In the genomic region with DNA sequence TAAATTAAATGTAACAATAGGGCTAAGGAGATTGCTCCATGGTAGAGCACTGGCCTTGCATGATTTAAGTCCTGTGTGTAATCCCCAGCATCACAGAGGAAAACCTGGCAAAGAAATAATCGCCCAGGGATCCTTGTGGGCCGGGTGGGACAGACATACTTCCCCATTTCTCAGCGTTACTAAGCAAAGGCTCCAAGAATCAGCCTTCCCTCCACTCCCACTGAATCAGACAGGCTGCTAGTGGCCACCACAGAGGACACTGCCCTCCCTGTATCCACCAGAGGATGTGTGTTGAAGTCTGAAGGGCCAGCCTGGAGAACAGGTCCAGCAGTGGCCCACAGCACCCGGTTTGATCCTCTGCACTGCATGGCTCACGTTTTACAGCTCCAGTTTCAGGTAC, we compare ENCODE assay signal across 33 mouse cellular contexts. TPM values are rescaled to one million over a fixed set of nuclear protein-coding genes. Genes with fewer than 3 reads are reported as not detected.
A peak's percentile ranks its signal among the peaks of the same experiment; 100 is the strongest.
DNase-seq lines count a peak whose midpoint lies in the region; ATAC-seq and TF ChIP-seq lines count a peak whose summit lies in the region.
"Had no signal": no experiment of that assay in that cellular context is flagged by ENCODE, and none has a peak within 500 bp of the region (broad histone marks: within the 10 kb centered on the region; RNA-seq: fewer than 3 reads in every experiment).

No protein-coding gene starts in this region.

- TF ChIP-seq POLR2A in spleen, adult 2 months (IDR thresholded peaks at IDR 0.05; ENCODE audit: low read depth, low read length): no peak

- H3K4me2 ChIP-seq in liver, postnatal 0 days (ENCODE audit: low read depth, low read length): no peak overlapping the region
- H3K4me2 ChIP-seq: embryonic facial prominence, embryonic 15.5 days; forebrain, embryonic 12.5 days; heart, embryonic 11.5 days; hindbrain, embryonic 15.5 days; lung, embryonic 15.5 days; midbrain, embryonic 15.5 days; neural tube, embryonic 12.5 days had no signal

- peaks cover 7% of the 10 kb centered on the region for H3K36me3 ChIP-seq in spleen, adult 2 months (ENCODE audit: control insufficient read depth, insufficient read depth, low read length)
- peaks cover 32% of the 10 kb centered on the region for H3K36me3 ChIP-seq in liver, postnatal 0 days (replicated peaks; ENCODE audit: insufficient read depth, low read length)
- H3K36me3 ChIP-seq in hindbrain, embryonic 10.5 days: peaks cover 63% of the 10 kb centered on the region

- no peak for DNase-seq in layer of hippocampus, adult 2 months (ENCODE audit: low spot score in 2 of 2)
- no peak for DNase-seq in layer of hippocampus, adult 11-12 months (ENCODE audit: low spot score)
- DNase-seq in spleen, adult 2 months (ENCODE audit: low read depth in 1 of 2, low spot score in 2 of 2): no peak
- no peak for DNase-seq in spleen, adult 12 weeks (ENCODE audit: low spot score)
- DNase-seq in liver, postnatal 0 days: no peak
- DNase-seq in right cerebral cortex, adult 18-20 months: no peak
- no peak for DNase-seq in hindbrain, embryonic 10.5 days (ENCODE audit: low spot score)
- DNase-seq: adrenal gland, postnatal 14 days; cerebellum, adult 18-20 months; cerebellum, postnatal 10 days; forebrain, postnatal 0 days; gastrocnemius, postnatal 14 days; heart, adult 18-20 months; heart, postnatal 36 days; kidney, adult 11 months; layer of hippocampus, postnatal 36 days; left cerebral cortex, postnatal 4 days; right cerebral cortex, postnatal 14 days; thymus, adult 18-20 months; thymus, postnatal 25 days had no signal

- H3K27ac ChIP-seq in layer of hippocampus, adult 2 months: peak overlapping the region; percentile 47; the same call in 1 of the 2 replicates
- peak overlapping the region; percentile 76 for H3K27ac ChIP-seq in spleen, adult 2 months (ENCODE audit: insufficient read depth, low read length)
- H3K27ac ChIP-seq in liver, postnatal 0 days (ENCODE audit: low read depth): peak overlapping the region; percentile 34
- no peak overlapping the region for H3K27ac ChIP-seq in hindbrain, embryonic 10.5 days
- H3K27ac ChIP-seq: embryonic facial prominence, embryonic 10.5 days; embryonic facial prominence, embryonic 15.5 days; forebrain, embryonic 12.5 days; hindbrain, embryonic 15.5 days; lung, embryonic 15.5 days; midbrain, embryonic 15.5 days; neural tube, embryonic 12.5 days had no signal

- TF ChIP-seq CTCF in layer of hippocampus, adult 2 months (conservative IDR thresholded peaks at IDR 0.05): no peak
- no peak for TF ChIP-seq CTCF in spleen, adult 2 months (IDR thresholded peaks at IDR 0.05; ENCODE audit: extremely low read depth, insufficient read depth, insufficient read length, insufficient replicate concordance)
- TF ChIP-seq CTCF in liver, postnatal 0 days (IDR thresholded peaks at IDR 0.05; ENCODE audit: low read depth): no peak

- 50% methylated on average over 5 of the region's 5 CpGs for WGBS in spleen, adult 2 months
- 62% methylated on average over 5 of the region's 5 CpGs for WGBS in liver, postnatal 0 days (ENCODE audit: insufficient replicate concordance)
- 89% methylated on average over 5 of the region's 5 CpGs for WGBS in hindbrain, embryonic 10.5 days

- TF ChIP-seq EP300 in liver, postnatal 0 days (IDR thresholded peaks at IDR 0.05; ENCODE audit: low read depth): no peak

- no peaks in the 10 kb centered on the region for H3K27me3 ChIP-seq in spleen, adult 2 months (ENCODE audit: control insufficient read depth, insufficient read depth, low read length)
- H3K27me3 ChIP-seq in liver, postnatal 0 days (ENCODE audit: insufficient read depth, low read length): no peaks in the 10 kb centered on the region
- H3K27me3 ChIP-seq in hindbrain, embryonic 10.5 days (ENCODE audit: insufficient read depth, poor library complexity, severe bottlenecking): no peaks in the 10 kb centered on the region
- H3K27me3 ChIP-seq: embryonic facial prominence, embryonic 15.5 days; forebrain, embryonic 12.5 days; hindbrain, embryonic 15.5 days; lung, embryonic 15.5 days; midbrain, embryonic 15.5 days; neural tube, embryonic 12.5 days; Patski had no signal

- no peak overlapping the region for H3K9ac ChIP-seq in liver, postnatal 0 days (replicated peaks)
- H3K9ac ChIP-seq: embryonic facial prominence, embryonic 15.5 days; forebrain, embryonic 12.5 days; forebrain, postnatal 0 days; hindbrain, embryonic 15.5 days; lung, embryonic 15.5 days; midbrain, embryonic 15.5 days; neural tube, embryonic 12.5 days had no signal

- no peak for ATAC-seq in liver, postnatal 0 days
- peak; percentile 27; the same call in 1 of the 2 replicates for ATAC-seq in monocyte, adult 5-6 weeks (replicated peaks; ENCODE audit: insufficient number of reproducible peaks, low FRiP score, low TSS enrichment, poor library complexity, severe bottlenecking)
- ATAC-seq: forebrain, postnatal 0 days; inflammation-experienced regulatory T-cells, adult 6 months; midbrain, embryonic 15.5 days; Patski had no signal

- H3K4me1 ChIP-seq in spleen, adult 2 months (ENCODE audit: control insufficient read depth, insufficient read depth, insufficient read length): peaks cover 24% of the 10 kb centered on the region; the same call in 1 of the 2 replicates
- peaks cover 41% of the 10 kb centered on the region for H3K4me1 ChIP-seq in liver, postnatal 0 days (ENCODE audit: insufficient read depth)
- H3K4me1 ChIP-seq in hindbrain, embryonic 10.5 days (replicated peaks): peaks cover 13% of the 10 kb centered on the region
- H3K4me1 ChIP-seq: midbrain, embryonic 15.5 days had no signal

- no peaks in the 10 kb centered on the region for H3K9me3 ChIP-seq in liver, postnatal 0 days (ENCODE audit: low read length)
- H3K9me3 ChIP-seq in hindbrain, embryonic 10.5 days: no peaks in the 10 kb centered on the region
- H3K9me3 ChIP-seq: embryonic facial prominence, embryonic 10.5 days; embryonic facial prominence, embryonic 15.5 days; forebrain, embryonic 12.5 days; G1E; hindbrain, embryonic 15.5 days; lung, embryonic 15.5 days; midbrain, embryonic 15.5 days; neural tube, embryonic 12.5 days had no signal

- H3K4me3 ChIP-seq in layer of hippocampus, adult 2 months: no peak overlapping the region
- H3K4me3 ChIP-seq in spleen, adult 2 months (ENCODE audit: extremely low read depth, insufficient read depth, insufficient read length): no peak overlapping the region
- no peak overlapping the region for H3K4me3 ChIP-seq in liver, postnatal 0 days (ENCODE audit: low read depth, low read length)
- H3K4me3 ChIP-seq in hindbrain, embryonic 10.5 days: no peak overlapping the region
- H3K4me3 ChIP-seq: embryonic facial prominence, embryonic 10.5 days; embryonic facial prominence, embryonic 15.5 days; forebrain, embryonic 12.5 days; hindbrain, embryonic 15.5 days; lung, embryonic 15.5 days; midbrain, embryonic 15.5 days; myocyte; neural tube, embryonic 12.5 days had no signal

RNA-seq across cellular contexts. Expression of gene Dnajb12, which starts 8.1 kb away (rescaled TPM):
- total RNA-seq in layer of hippocampus, adult 2 months (2021): 10 to 100 TPM; 54.4 to 56.8 TPM
- 29.9 and 32.4 TPM in 2 replicates for polyA plus RNA-seq in spleen, adult 2 months (2012; rRNA removed)
- polyA plus RNA-seq in liver, postnatal 0 days (2015; fragmentation: Nextera tagmentation; extraction: Ambion mirVana): 15.5 and 17.0 TPM in 2 replicates
- total RNA-seq in monocyte, adult 5-6 weeks (2017): 29.6 to 41.9 TPM (median 30.0 TPM) in 3 replicates
- 27.2 and 31.5 TPM in 2 replicates for polyA plus RNA-seq in hindbrain, embryonic 10.5 days (2016; fragmentation: Nextera tagmentation; extraction: Ambion mirVana)
